Mouse (Mus musculus) heart, embryonic 12.5 days (tissue): Measurements from ENCODE around the gene Prss46. TPM values are rescaled to one million over a fixed set of nuclear protein-coding genes. Genes with fewer than 3 reads are reported as not detected.

Source experiments
- ATAC-seq: fragments of 200-750 bp; cut with Nextera tagmentation; 2 replicates; pipeline ENCODE4 v1.8.0; 2017; ENCODE audit warnings: moderate TSS enrichment, moderate library complexity; ENCODE audit not compliant: insufficient number of reproducible peaks, low FRiP score
- H3K27ac ChIP-seq: fragments of 300-500 bp; sonication (generic); 2 replicates; pipeline ENCODE4 v1.5.1; 2016; ENCODE audit warnings: mild to moderate bottlenecking, moderate library complexity; ENCODE audit not compliant: poor library complexity, severe bottlenecking
- H3K27me3 ChIP-seq: fragments of 300-500 bp; sonication (generic); replicated peaks from 2 replicates; pipeline ENCODE4 v1.6.1; 2016; ENCODE audit warnings: mild to moderate bottlenecking, moderate library complexity
- H3K36me3 ChIP-seq: fragments of 300-500 bp; sonication (generic); 2 replicates; pipeline ENCODE4 v1.6.1; 2016; ENCODE audit warnings: mild to moderate bottlenecking, moderate library complexity
- H3K4me1 ChIP-seq: fragments of 300-500 bp; sonication (generic); replicated peaks from 2 replicates; pipeline ENCODE4 v1.6.1; 2016; ENCODE audit warnings: mild to moderate bottlenecking
- H3K4me2 ChIP-seq: fragments of 300-500 bp; sonication (generic); 2 replicates; pipeline ENCODE4 v1.6.1; 2016; ENCODE audit warnings: mild to moderate bottlenecking, moderate library complexity
- H3K4me3 ChIP-seq: fragments of 300-500 bp; sonication (generic); 2 replicates; pipeline ENCODE4 v1.5.1; 2016; ENCODE audit warnings: mild to moderate bottlenecking
- H3K9ac ChIP-seq: fragments of 300-500 bp; sonication (generic); 2 replicates; pipeline ENCODE4 v1.6.1; 2016; ENCODE audit warnings: mild to moderate bottlenecking, moderate library complexity
- H3K9me3 ChIP-seq: fragments of 300-500 bp; sonication (generic); replicated peaks from 2 replicates; pipeline ENCODE4 v1.6.1; 2016; ENCODE audit warnings: mild to moderate bottlenecking, moderate library complexity
- WGBS: fragments of 180-500 bp; shearing (Covaris S2); methylation state at CpG from one replicate; pipeline ENCODE4 v1.1.7; 2016; 5-methylcytosine and 5-hydroxymethylcytosine counted together
- polyA plus RNA-seq: library from polyadenylated mRNA; unstranded; fragments of >200 nt; fragmentation: Nextera tagmentation; extraction: Ambion mirVana; gene quantifications from 2 replicates; pipeline ENCODE4 v1.2.1, GENCODE M21; 2016

Prss46 gene
- polyA plus RNA-seq, 1 experiment from 2014 or later = not detected

DNA sequence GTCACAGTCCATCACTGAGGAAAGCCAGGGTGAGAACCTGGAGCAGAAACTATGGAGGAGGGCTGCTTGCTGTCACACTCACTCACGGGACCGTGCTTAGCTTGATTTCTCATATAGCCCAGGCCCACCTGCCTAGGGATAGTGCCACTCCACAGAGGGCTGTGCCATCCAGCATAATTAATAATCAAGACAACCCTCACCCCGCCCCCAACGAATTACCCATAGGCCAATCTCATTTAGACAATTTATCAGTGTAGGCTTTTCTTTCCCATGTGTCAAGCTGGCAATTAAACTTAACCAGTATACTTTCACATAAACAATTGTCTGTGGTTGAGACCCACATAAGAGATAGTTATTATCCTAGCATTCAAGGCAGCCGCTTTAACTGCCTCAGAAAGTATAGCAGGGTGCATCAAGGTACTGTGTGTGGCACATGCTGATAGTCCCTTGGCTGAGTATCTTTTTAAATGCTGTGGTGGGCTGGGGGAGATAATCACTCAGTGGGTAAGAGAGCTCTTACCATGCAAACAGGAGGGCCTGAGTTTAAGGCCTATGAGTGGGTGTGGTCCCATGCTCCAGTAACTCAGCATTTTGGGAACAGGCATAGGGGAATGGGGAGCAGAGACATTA, 14.8 kb downstream of the Prss46 start:
- Histone ChIP-seq H3K27me3 (peaks cover 44% of the 10 kb centered on the region), H3K4me1 (peaks cover 7% of the 10 kb centered on the region), H3K9me3 (no peaks in the 10 kb centered on the region), H3K4me3 (no peak overlapping the region), H3K36me3 (no peaks in the 10 kb centered on the region), H3K4me2 (no peak overlapping the region), H3K9ac (no peak overlapping the region), H3K27ac (no peak overlapping the region)
- WGBS = 81% methylated on average over 5 of the region's 5 CpGs
- ATAC-seq = no peak

DNA sequence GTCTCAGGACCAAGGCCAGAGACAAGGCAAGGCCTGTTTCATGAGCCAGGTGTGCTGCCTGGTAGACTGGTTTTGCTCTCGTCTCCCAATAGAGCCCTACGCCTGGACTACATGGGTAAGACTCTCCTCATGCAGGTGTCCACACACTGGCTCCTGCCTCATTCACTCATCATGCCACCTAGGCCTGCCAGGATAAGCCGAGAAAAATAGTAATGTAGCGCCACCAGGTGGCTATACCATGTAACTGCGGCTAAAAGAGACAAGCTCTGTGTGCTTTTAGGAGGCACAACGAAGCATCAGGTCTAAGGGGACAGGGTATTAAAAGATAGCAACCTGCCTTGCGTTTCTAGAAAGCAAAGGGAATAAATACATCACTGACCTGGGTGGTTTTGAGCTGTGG, 26.7 kb downstream of the Prss46 start:
- 20% methylated on average over 7 of the region's 7 CpGs for WGBS
- peak; percentile 27; the same call in 1 of the 2 replicates for ATAC-seq

DNA sequence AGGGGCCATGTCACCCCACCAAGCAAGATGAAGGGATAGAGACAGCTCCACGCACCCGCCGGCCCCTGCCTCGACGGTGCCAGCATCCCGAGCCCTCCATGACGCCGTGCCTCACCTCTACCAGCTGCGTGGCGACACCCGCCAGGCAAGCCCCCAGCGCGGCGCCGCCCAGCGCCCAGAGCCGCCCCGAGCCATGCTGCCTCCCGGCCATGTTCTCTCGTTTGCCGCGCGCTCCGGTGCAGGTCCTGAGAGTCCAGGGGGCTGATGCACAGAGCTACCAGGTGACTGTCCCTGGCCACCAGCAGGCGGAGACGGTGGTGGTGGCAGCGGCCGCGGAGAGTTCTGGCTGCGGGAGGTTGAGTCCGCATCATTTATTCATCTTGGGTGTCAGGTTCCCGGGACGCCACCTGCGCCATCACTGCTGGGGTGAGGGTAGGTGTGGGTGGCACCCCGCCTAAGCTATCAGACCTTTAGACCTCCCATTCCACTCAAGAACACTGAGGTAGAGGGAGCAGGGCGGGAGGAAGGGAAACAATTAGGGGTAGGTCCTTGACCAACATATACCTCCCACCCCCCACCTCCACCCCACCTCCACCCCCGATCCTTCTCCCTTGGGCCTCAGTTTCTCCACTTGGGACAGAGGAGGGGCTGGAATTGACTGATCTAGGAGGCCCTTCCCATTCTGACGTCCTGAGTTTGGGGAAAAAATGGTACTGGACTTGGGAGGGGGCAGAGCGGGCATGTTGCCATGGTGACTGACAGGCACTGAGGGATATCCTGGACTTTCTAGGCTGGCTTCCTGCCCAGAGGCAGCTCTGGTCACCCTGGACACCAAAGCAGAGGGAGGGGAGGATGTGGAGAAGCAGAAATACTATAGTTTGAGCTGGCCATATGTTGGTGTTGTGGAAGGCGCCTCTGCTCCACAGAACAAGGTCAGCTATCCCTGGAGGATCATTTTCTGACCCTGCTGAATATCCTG, 29.7 kb downstream of the Prss46 start:
- H3K9me3 ChIP-seq = no peaks in the 10 kb centered on the region
- peak overlapping the region; percentile 36 for H3K9ac ChIP-seq
- no peaks in the 10 kb centered on the region for H3K36me3 ChIP-seq
- peaks cover 54% of the 10 kb centered on the region for H3K27me3 ChIP-seq
- H3K4me3 ChIP-seq = peak overlapping the region; percentile 24
- WGBS = 10% methylated on average over 40 of the region's 40 CpGs
- H3K4me2 ChIP-seq = peak overlapping the region; percentile 64
- H3K27ac ChIP-seq = no peak overlapping the region
- 0 out of 2 replicates have a peak, but pooled peaks have one; percentile 30 for ATAC-seq
- H3K4me1 ChIP-seq = peaks cover 24% of the 10 kb centered on the region

More for the DNA sequence above, 26.7 kb downstream of the Prss46 start:
- H3K4me3 ChIP-seq = no peak overlapping the region
- peaks cover 41% of the 10 kb centered on the region for H3K27me3 ChIP-seq
- H3K9ac ChIP-seq = no peak overlapping the region
- H3K27ac ChIP-seq = no peak overlapping the region
- H3K9me3 ChIP-seq = no peaks in the 10 kb centered on the region
- H3K4me1 ChIP-seq = peaks cover 17% of the 10 kb centered on the region; the same call in 1 of the 2 replicates
- H3K36me3 ChIP-seq = no peaks in the 10 kb centered on the region
- H3K4me2 ChIP-seq = no peak overlapping the region

DNA sequence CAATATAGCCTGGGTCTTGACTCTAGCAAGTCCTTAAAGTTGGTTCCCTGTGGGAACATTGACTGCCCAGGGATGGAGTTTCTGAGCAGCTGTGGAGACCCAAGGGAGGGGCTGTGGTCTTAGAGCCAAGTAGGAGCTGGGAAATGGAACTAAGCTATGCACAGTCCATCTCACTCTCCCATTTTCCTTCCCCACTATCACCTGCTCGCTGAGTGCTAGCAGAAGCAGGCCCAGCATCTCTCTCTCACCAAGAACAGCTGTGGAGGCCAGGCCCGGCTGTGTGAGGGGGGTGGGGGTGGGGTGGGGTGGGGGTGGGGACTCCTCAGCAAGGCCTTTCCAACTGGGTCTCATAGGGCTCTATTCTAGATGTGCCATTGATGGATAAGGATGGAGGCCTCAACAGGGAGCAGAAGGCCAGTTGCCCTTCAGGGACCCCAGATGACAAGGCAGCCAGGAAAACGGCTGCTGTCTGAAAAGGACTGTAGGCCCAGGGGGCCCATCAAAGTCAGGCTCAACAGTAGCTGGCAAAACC, 30.4 kb downstream of the Prss46 start:
- H3K27me3 ChIP-seq = peaks cover 59% of the 10 kb centered on the region
- no peak overlapping the region for H3K4me2 ChIP-seq
- H3K9ac ChIP-seq = no peak overlapping the region
- H3K4me1 ChIP-seq = peaks cover 32% of the 10 kb centered on the region
- no peak overlapping the region for H3K4me3 ChIP-seq
- no peak overlapping the region for H3K27ac ChIP-seq
- 20% methylated on average over 3 of the region's 3 CpGs for WGBS
- no peaks in the 10 kb centered on the region for H3K36me3 ChIP-seq
- no peaks in the 10 kb centered on the region for H3K9me3 ChIP-seq
- ATAC-seq = no peak

DNA sequence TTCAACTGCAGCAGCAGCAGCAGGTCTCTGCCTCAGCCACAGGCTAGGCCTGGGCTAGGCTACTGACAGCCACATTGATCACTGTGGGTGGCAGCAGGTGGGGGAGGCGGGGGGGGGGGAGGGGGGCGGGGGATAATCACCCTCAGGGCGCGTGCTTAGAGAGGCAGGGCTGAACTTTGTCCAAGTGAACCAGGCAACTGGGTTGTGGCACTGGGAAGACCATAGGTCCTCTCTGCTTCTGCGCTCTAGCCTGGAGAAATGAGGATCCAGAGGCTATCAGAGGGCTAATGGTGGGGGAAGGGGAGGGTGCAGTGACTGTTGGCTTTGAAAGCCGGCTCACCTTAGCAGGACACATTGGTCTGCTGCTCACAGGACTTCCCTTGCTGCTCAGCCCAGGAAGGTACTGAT, 31.0 kb downstream of the Prss46 start:
- Histone ChIP-seq H3K36me3 (no peaks in the 10 kb centered on the region), H3K27ac (no peak overlapping the region), H3K9me3 (no peaks in the 10 kb centered on the region), H3K4me3 (no peak overlapping the region), H3K27me3 (peaks cover 65% of the 10 kb centered on the region), H3K4me2 (no peak overlapping the region), H3K4me1 (peaks cover 34% of the 10 kb centered on the region), H3K9ac (no peak overlapping the region)
- 27% methylated on average over 4 of the region's 6 CpGs for WGBS
- ATAC-seq = no peak

DNA sequence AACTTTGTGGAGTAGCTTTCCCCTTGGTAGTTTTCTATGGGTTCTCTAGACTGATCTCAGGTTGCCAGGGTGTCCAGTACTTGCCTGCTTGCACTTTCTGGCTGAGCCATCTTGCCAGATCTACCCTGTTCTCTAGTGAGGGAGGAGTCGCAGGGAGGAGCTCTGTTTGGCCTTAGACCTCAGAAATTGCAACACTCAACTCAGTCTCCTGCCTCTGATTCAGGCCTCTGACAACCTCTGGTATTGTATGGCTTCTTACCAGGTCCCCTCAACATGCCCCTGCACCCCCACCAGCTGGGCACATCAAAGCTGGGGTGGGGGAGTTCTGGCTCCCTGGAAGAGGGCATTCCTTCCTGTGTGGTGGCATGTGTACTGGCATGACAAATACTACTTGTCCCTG, 33.0 kb downstream of the Prss46 start:
- Histone ChIP-seq H3K27me3 (peaks cover 76% of the 10 kb centered on the region), H3K9me3 (no peaks in the 10 kb centered on the region), H3K4me3 (no peak overlapping the region), H3K36me3 (no peaks in the 10 kb centered on the region), H3K4me2 (no peak overlapping the region), H3K27ac (no peak overlapping the region), H3K4me1 (peaks cover 39% of the 10 kb centered on the region), H3K9ac (no peak overlapping the region)
- WGBS = 81% methylated on average over 1 of the region's 1 CpGs
- ATAC-seq = no peak

GRCm38 (mm10) chr9:110877888-110878287, 33.6 kb downstream of the Prss46 start:
- Histone ChIP-seq H3K4me3 (no peak overlapping the region), H3K9ac (no peak overlapping the region), H3K4me1 (peaks cover 39% of the 10 kb centered on the region), H3K27me3 (peaks cover 71% of the 10 kb centered on the region), H3K9me3 (no peaks in the 10 kb centered on the region), H3K27ac (no peak overlapping the region), H3K36me3 (no peaks in the 10 kb centered on the region), H3K4me2 (no peak overlapping the region)
- no peak for ATAC-seq
- 72% methylated on average over 5 of the region's 5 CpGs for WGBS

- H3K4me1 ChIP-seq = peaks cover 30% of the 10 kb centered on the region
- peaks cover 63% of the 10 kb centered on the region for H3K27me3 ChIP-seq
- H3K9ac ChIP-seq = peak within 1 kb of the TSS; percentile 67
- peak within 1 kb of the TSS; percentile 99 for H3K4me2 ChIP-seq
- H3K27ac ChIP-seq = no peak within 1 kb of the TSS
- WGBS = 16% methylated on average over 12 of the region's 12 CpGs
- H3K4me3 ChIP-seq = peak within 1 kb of the TSS; percentile 72
- no peak for ATAC-seq
- no peaks in the 10 kb centered on the region for H3K36me3 ChIP-seq
- H3K9me3 ChIP-seq = no peaks in the 10 kb centered on the region
These were observed 35.0 kb downstream of the Prss46 start, which contains the start of gene Als2cl for GRCm38 (mm10) chr9:110879191-110879920. Gene Als2cl, plus strand, starts transcription at chr9:110879870.

GRCm38 (mm10) chr9:110879998-110880561, 35.8 kb downstream of the Prss46 start, which contains the start of gene Tmie:
Gene Tmie, minus strand, starts transcription at chr9:110880113.
- no peak within 1 kb of the TSS for H3K27ac ChIP-seq
- H3K4me1 ChIP-seq = peaks cover 26% of the 10 kb centered on the region
- H3K9ac ChIP-seq = peak within 1 kb of the TSS; percentile 67
- H3K27me3 ChIP-seq = peaks cover 63% of the 10 kb centered on the region
- H3K4me2 ChIP-seq = peak within 1 kb of the TSS; percentile 99
- WGBS = under 1% methylated on average over 56 of the region's 57 CpGs
- H3K36me3 ChIP-seq = no peaks in the 10 kb centered on the region
- H3K4me3 ChIP-seq = peak within 1 kb of the TSS; percentile 72
- peak; percentile 31 for ATAC-seq
- no peaks in the 10 kb centered on the region for H3K9me3 ChIP-seq

GRCm38 (mm10) chr9:110880772-110881171, 36.5 kb downstream of the Prss46 start:
- Histone ChIP-seq H3K9ac (peak overlapping the region; percentile 67; the same call in 1 of the 2 replicates), H3K36me3 (no peaks in the 10 kb centered on the region), H3K4me2 (peak overlapping the region; percentile 99), H3K27ac (no peak overlapping the region), H3K9me3 (no peaks in the 10 kb centered on the region), H3K4me1 (peaks cover 26% of the 10 kb centered on the region), H3K4me3 (peak overlapping the region; percentile 72; the same call in 1 of the 2 replicates), H3K27me3 (peaks cover 65% of the 10 kb centered on the region)
- no peak for ATAC-seq
- 72% methylated on average over 4 of the region's 4 CpGs for WGBS
